Mouse (Mus musculus) regulatory T cell (primary cell): ENCODE data around the gene Hoxa7.

Experiments
- in situ Hi-C: fragments of 300-600 bp; cut with MboI, MseI; formaldehyde crosslinking; loops from one replicate; pipeline ENCODE4 v1.15.1; 2025; ENCODE audit warnings: high pct_unique_total_duplicates

Hoxa7 gene

GRCm38 (mm10) chr6:52203371-52204049 is 18.1 kb downstream of the Hoxa7 start:
- in situ Hi-C loops, result loop anchor here (5.0 to 25.0 kb wide), 2 partner anchors 66 to 341 kb away; no protein-coding TSS in a partner anchor

- in situ Hi-C loops, result loop anchor here (5.0 to 25.0 kb wide), 2 partner anchors 66 to 341 kb away; no protein-coding TSS in a partner anchor
These were observed 18.6 kb downstream of the Hoxa7 start for GRCm38 (mm10) chr6:52203121-52203370.

GRCm38 (mm10) chr6:52202362-52203120 is 19.1 kb downstream of the Hoxa7 start:
- in situ Hi-C loops, result loop anchor here (5.0 to 25.0 kb wide), 2 partner anchors 65 to 340 kb away; no protein-coding TSS in a partner anchor

GRCm38 (mm10) chr6:52201269-52201668 is 20.4 kb downstream of the Hoxa7 start:
- in situ Hi-C loops, result loop anchor here (5.0 to 25.0 kb wide), 2 partner anchors 64 to 339 kb away; no protein-coding TSS in a partner anchor

- in situ Hi-C loops, result loop anchor here (5.0 to 25.0 kb wide), 2 partner anchors 64 to 338 kb away; no protein-coding TSS in a partner anchor
These were observed 20.9 kb downstream of the Hoxa7 start for GRCm38 (mm10) chr6:52200751-52201250.

- in situ Hi-C loops, result loop anchor here (5.0 to 25.0 kb wide), 2 partner anchors 63 to 338 kb away; no protein-coding TSS in a partner anchor
These were observed 21.4 kb downstream of the Hoxa7 start for GRCm38 (mm10) chr6:52200073-52200750.

- in situ Hi-C loops, result no loop called here
These were observed 24.4 kb downstream of the Hoxa7 start for GRCm38 (mm10) chr6:52197271-52197670.

- in situ Hi-C loops, result no loop called here
These were observed 24.8 kb downstream of the Hoxa7 start for GRCm38 (mm10) chr6:52196811-52197210.

- in situ Hi-C loops, result no loop called here
These were observed 27.0 kb downstream of the Hoxa7 start for GRCm38 (mm10) chr6:52194690-52195089.

GRCm38 (mm10) chr6:52191860-52192550 is 29.6 kb downstream of the Hoxa7 start:
- in situ Hi-C loops, result no loop called here

- in situ Hi-C loops, result no loop called here
These were observed 30.5 kb downstream of the Hoxa7 start, which contains the start of gene Hoxa4 for GRCm38 (mm10) chr6:52190906-52191810. Gene Hoxa4 (minus strand): TSS chr6:52191753.

- in situ Hi-C loops, result no loop called here
These were observed 31.2 kb downstream of the Hoxa7 start for GRCm38 (mm10) chr6:52190410-52190809.

GRCm38 (mm10) chr6:52189909-52190308 is 31.7 kb downstream of the Hoxa7 start:
- in situ Hi-C loops, result no loop called here

GRCm38 (mm10) chr6:52189172-52189591 is 32.5 kb downstream of the Hoxa7 start:
- in situ Hi-C loops, result no loop called here

- in situ Hi-C loops, result no loop called here
These were observed 35.2 kb downstream of the Hoxa7 start for GRCm38 (mm10) chr6:52186500-52186899.

- in situ Hi-C loops, result no loop called here
These were observed 35.8 kb downstream of the Hoxa7 start for GRCm38 (mm10) chr6:52185834-52186233.

GRCm38 (mm10) chr6:52185222-52185621 is 36.4 kb downstream of the Hoxa7 start:
- in situ Hi-C loops, result no loop called here

- in situ Hi-C loops, result no loop called here
These were observed 37.0 kb downstream of the Hoxa7 start for GRCm38 (mm10) chr6:52184668-52185067.

- in situ Hi-C loops, result no loop called here
These were observed 38.2 kb downstream of the Hoxa7 start for GRCm38 (mm10) chr6:52183311-52184080.
